Mouse (Mus musculus): Measurements from ENCODE around the gene Plekhg2.

Gene Plekhg2

GRCm38 (mm10) chr7:28341381-28341780, 31.0 kb downstream of the Plekhg2 start:
- CTCF ChIA-PET: interaction anchor here in 1 of 4 experiments (1.4 kb wide), 1 partner anchor 9 kb away, joined by 6 read pairs; the partner anchor contains the start of gene Rps16

GRCm38 (mm10) chr7:28339213-28339917, 33.0 kb downstream of the Plekhg2 start:
- CTCF ChIA-PET: interaction anchor here (0.5 to 3.1 kb wide), 27 partner anchors 8 to 259 kb away, joined by 3 to 29 read pairs (median 4); partner anchors contain the start of genes Selenov (in 2 of the 4), Dll3 (in 1 of the 4), Gmfg (in 1 of the 4) and Med29 (in 1 of the 4)
- POLR2A ChIA-PET: interaction anchor here (0.5 to 50.6 kb wide), 85 partner anchors 8 to 1161 kb away, joined by 3 to 1116 read pairs (median 5); partner anchors contain the start of genes Rps16 (in 4 of the 4), Dll3 (in 3 of the 4), Med29 (in 3 of the 4) and Paf1 (in 3 of the 4)

More at GRCm38 (mm10) chr7:28341381-28341780, 31.0 kb downstream of the Plekhg2 start:
- POLR2A ChIA-PET: interaction anchor here (0.6 to 50.6 kb wide), 16 partner anchors 9 to 1749 kb away, joined by 3 to 1116 read pairs (median 4); partner anchors contain the start of genes Rps16 (in 4 of the 4), Med29 (in 2 of the 4), Paf1 (in 2 of the 4) and Zfp36 (in 2 of the 4)

GRCm38 (mm10) chr7:28338108-28338998, 34.0 kb downstream of the Plekhg2 start, which contains the start of gene Supt5:
TSS of gene Supt5 (minus strand) at chr7:28338746.
- ChIA-PET CTCF (interaction anchor here in 3 of 4 experiments (0.6 to 3.1 kb wide), 18 partner anchors 8 to 260 kb away, joined by 3 to 29 read pairs (median 3); partner anchors contain the start of genes Dll3 (in 1 of the 3), Med29 (in 1 of the 3), Paf1 (in 1 of the 3) and Pak4 (in 1 of the 3)), POLR2A (interaction anchor here (0.6 to 50.6 kb wide), 82 partner anchors 8 to 1160 kb away, joined by 3 to 1116 read pairs (median 5); partner anchors contain the start of genes Rps16 (in 4 of the 4), Dll3 (in 3 of the 4), Med29 (in 3 of the 4) and Paf1 (in 3 of the 4))

- ChIA-PET POLR2A (interaction anchor here in 3 of 4 experiments (0.9 to 50.6 kb wide), 11 partner anchors 10 to 57 kb away, joined by 3 to 1116 read pairs (median 6); partner anchors contain the start of genes Rps16 (in 3 of the 3), Med29 (in 2 of the 3), Paf1 (in 2 of the 3) and Plekhg2 (in 1 of the 3)), CTCF (interaction anchor here in 1 of 4 experiments (0.9 to 1.5 kb wide), 2 partner anchors 9 kb away, joined by 3 to 4 read pairs; no protein-coding TSS in a partner anchor)
Observed at GRCm38 (mm10) chr7:28335471-28335870, 36.9 kb downstream of the Plekhg2 start.

GRCm38 (mm10) chr7:28334534-28334933, 37.9 kb downstream of the Plekhg2 start:
- ChIA-PET POLR2A (interaction anchor here in 3 of 4 experiments (0.5 to 50.6 kb wide), 14 partner anchors 9 to 1145 kb away, joined by 3 to 1116 read pairs (median 6); partner anchors contain the start of genes Rps16 (in 3 of the 3), Dll3 (in 1 of the 3), Med29 (in 1 of the 3) and Paf1 (in 1 of the 3)), CTCF (interaction anchor here in 1 of 4 experiments (0.6 to 1.5 kb wide), 2 partner anchors 10 to 66 kb away, joined by 3 to 4 read pairs; no protein-coding TSS in a partner anchor)

- CTCF ChIA-PET: no interaction called here
- POLR2A ChIA-PET: interaction anchor here in 3 of 4 experiments (0.7 to 50.6 kb wide), 10 partner anchors 10 to 404 kb away, joined by 3 to 1116 read pairs (median 7); partner anchors contain the start of genes Rps16 (in 2 of the 3), Supt5 (in 2 of the 3), Med29 (in 1 of the 3) and Paf1 (in 1 of the 3)
Observed at GRCm38 (mm10) chr7:28328260-28328659, 44.1 kb downstream of the Plekhg2 start.

- POLR2A ChIA-PET: interaction anchor here (0.6 to 50.6 kb wide), 17 partner anchors 10 to 153 kb away, joined by 3 to 1116 read pairs (median 6); partner anchors contain the start of genes Rps16 (in 4 of the 4), Supt5 (in 4 of the 4), Med29 (in 1 of the 4) and Paf1 (in 1 of the 4)
- CTCF ChIA-PET: interaction anchor here (0.5 to 2.3 kb wide), 19 partner anchors 9 to 90 kb away, joined by 3 to 15 read pairs (median 3); partner anchors contain the start of genes Selenov (in 2 of the 4), Supt5 (in 2 of the 4) and Dll3 (in 1 of the 4)
Observed at GRCm38 (mm10) chr7:28326457-28326856, 45.9 kb downstream of the Plekhg2 start.

- POLR2A ChIA-PET: interaction anchor here (0.5 to 50.6 kb wide), 13 partner anchors 8 to 65 kb away, joined by 3 to 1116 read pairs (median 6); partner anchors contain the start of genes Supt5 (in 4 of the 4), Rps16 (in 2 of the 4), Med29 (in 1 of the 4) and Paf1 (in 1 of the 4)
Observed at GRCm38 (mm10) chr7:28325293-28325692, 47.1 kb downstream of the Plekhg2 start.

GRCm38 (mm10) chr7:28321974-28322720, 50.3 kb downstream of the Plekhg2 start:
- ChIA-PET POLR2A (interaction anchor here in 3 of 4 experiments (0.6 to 50.6 kb wide), 14 partner anchors 8 to 71 kb away, joined by 3 to 1116 read pairs (median 4); partner anchors contain the start of genes Med29 (in 3 of the 3), Paf1 (in 3 of the 3), Rps16 (in 2 of the 3) and Dll3 (in 1 of the 3)), CTCF (interaction anchor here in 1 of 4 experiments (0.6 kb wide), 1 partner anchor 12 kb away, joined by 4 read pairs; no protein-coding TSS in a partner anchor)

More at GRCm38 (mm10) chr7:28325293-28325692, 47.1 kb downstream of the Plekhg2 start:
- CTCF ChIA-PET: interaction anchor here in 2 of 4 experiments (0.5 to 2.3 kb wide), 3 partner anchors 20 to 236 kb away, joined by 3 to 12 read pairs (median 4); partner anchors contain the start of gene Dll3 (in 1 of the 2)

GRCm38 (mm10) chr7:28318714-28319113, 53.7 kb downstream of the Plekhg2 start:
- ChIA-PET CTCF (no interaction called here), POLR2A (interaction anchor here in 3 of 4 experiments (0.6 to 2.3 kb wide), 14 partner anchors 9 to 35 kb away, joined by 3 to 12 read pairs (median 4); partner anchors contain the start of genes Rps16 (in 2 of the 3), Dll3 (in 1 of the 3) and Supt5 (in 1 of the 3))

GRCm38 (mm10) chr7:28318036-28318435, 54.4 kb downstream of the Plekhg2 start:
- ChIA-PET CTCF (no interaction called here), POLR2A (interaction anchor here in 2 of 4 experiments (0.9 to 2.0 kb wide), 6 partner anchors 9 to 21 kb away, joined by 3 to 12 read pairs (median 4); partner anchors contain the start of gene Supt5 (in 1 of the 2))

- ChIA-PET CTCF (no interaction called here), POLR2A (interaction anchor here in 2 of 4 experiments (0.7 to 5.3 kb wide), 10 partner anchors 9 to 40 kb away, joined by 3 to 36 read pairs (median 4); partner anchors contain the start of genes Rps16 (in 2 of the 2), Selenov (in 2 of the 2), Dll3 (in 1 of the 2) and Supt5 (in 1 of the 2))
Observed at GRCm38 (mm10) chr7:28311926-28312543, 60.4 kb downstream of the Plekhg2 start, which contains the start of gene Timm50. TSS of gene Timm50 (minus strand) at chr7:28312072.

GRCm38 (mm10) chr7:28311151-28311925, 61.1 kb downstream of the Plekhg2 start:
- POLR2A ChIA-PET: interaction anchor here in 2 of 4 experiments (1.0 to 5.3 kb wide), 5 partner anchors 26 to 64 kb away, joined by 3 to 36 read pairs (median 5); partner anchors contain the start of genes Rps16 (in 1 of the 2) and Supt5 (in 1 of the 2)
- CTCF ChIA-PET: interaction anchor here in 2 of 4 experiments (0.6 to 0.8 kb wide), 3 partner anchors 23 to 485 kb away, joined by 3 to 10 read pairs (median 5); no protein-coding TSS in a partner anchor

GRCm38 (mm10) chr7:28309737-28310136, 62.7 kb downstream of the Plekhg2 start:
- CTCF ChIA-PET: no interaction called here
- POLR2A ChIA-PET: interaction anchor here in 2 of 4 experiments (0.5 to 2.2 kb wide), 9 partner anchors 8 to 127 kb away, joined by 3 to 11 read pairs (median 3); partner anchors contain the start of genes Dll3 (in 1 of the 2), Gmfg (in 1 of the 2) and Rps16 (in 1 of the 2)
